Comparison of ENCODE assay signal across 26 mouse cellular contexts in genomic region chr7:137628266-137628665, GRCm38 (mm10).
"Had no signal": no experiment of that assay in that cellular context is flagged by ENCODE, and none has a peak within 500 bp of the region (broad histone marks: within the 10 kb centered on the region; RNA-seq: fewer than 3 reads in every experiment).

No protein-coding gene starts in this region.

- H3K4me1 ChIP-seq: heart, embryonic 13.5 days; heart, embryonic 15.5 days; hindbrain, embryonic 13.5 days; hindbrain, embryonic 15.5 days; kidney, embryonic 15.5 days; limb, embryonic 13.5 days; limb, embryonic 15.5 days; liver, embryonic 12.5 days had no signal

- H3K4me3 ChIP-seq: heart, adult 2 months; heart, embryonic 13.5 days; heart, embryonic 15.5 days; hindbrain, embryonic 13.5 days; hindbrain, embryonic 15.5 days; kidney, embryonic 15.5 days; limb, embryonic 13.5 days; limb, embryonic 15.5 days; liver, embryonic 12.5 days had no signal

- DNase-seq: gastrocnemius, postnatal 14 days; gastrocnemius, postnatal 36 days; heart, adult 11 months; heart, adult 2 months; heart, postnatal 14 days; heart, postnatal 36 days; kidney, adult 11 months; kidney, adult 2 months; kidney, adult 9 months; kidney, postnatal 14 days; kidney, postnatal 36 days; layer of hippocampus, adult 9-11 months; layer of hippocampus, postnatal 36 days; left cerebral cortex, postnatal 4 days had no signal

- H3K27ac ChIP-seq: heart, adult 2 months; heart, embryonic 13.5 days; heart, embryonic 15.5 days; hindbrain, embryonic 13.5 days; hindbrain, embryonic 15.5 days; hindbrain, postnatal 0 days; kidney, embryonic 15.5 days; kidney, postnatal 0 days; limb, embryonic 13.5 days; limb, embryonic 15.5 days; liver, embryonic 12.5 days; liver, embryonic 14.5 days had no signal

- ATAC-seq: hindbrain, postnatal 0 days; intestine, embryonic 16.5 days; liver, embryonic 12.5 days had no signal

- H3K27me3 ChIP-seq: heart, embryonic 13.5 days; heart, embryonic 15.5 days; hindbrain, embryonic 13.5 days; hindbrain, embryonic 15.5 days; kidney, embryonic 15.5 days; limb, embryonic 13.5 days; limb, embryonic 15.5 days; liver, embryonic 12.5 days had no signal
